Mouse (Mus musculus) limb, embryonic 13.5 days (tissue): ENCODE results near the gene Ptger1. TPM values are rescaled to one million over a fixed set of nuclear protein-coding genes. Genes with fewer than 3 reads are reported as not detected.
A peak's percentile ranks its signal among the peaks of the same experiment; 100 is the strongest.

ENCODE experiments used
- ATAC-seq: fragments of 200-750 bp; cut with Nextera tagmentation; 2 replicates; pipeline ENCODE4 v1.8.0; 2017; ENCODE audit warnings: low read depth, moderate number of reproducible peaks, moderate TSS enrichment; ENCODE audit not compliant: low FRiP score
- H3K27ac ChIP-seq: fragments of 300-500 bp; sonication (generic); 2 replicates; pipeline ENCODE4 v1.5.1; 2015; ENCODE audit warnings: inconsistent platforms, mild to moderate bottlenecking, moderate library complexity
- H3K27me3 ChIP-seq: fragments of 300-500 bp; sonication (generic); 2 replicates; pipeline ENCODE4 v1.6.1; 2015; ENCODE audit warnings: mild to moderate bottlenecking, inconsistent platforms
- H3K36me3 ChIP-seq: fragments of 300-500 bp; sonication (generic); 2 replicates; pipeline ENCODE4 v1.6.1; 2015; ENCODE audit warnings: inconsistent platforms, mild to moderate bottlenecking, moderate library complexity
- H3K4me1 ChIP-seq: fragments of 300-500 bp; sonication (generic); 2 replicates; pipeline ENCODE4 v1.6.1; 2015; ENCODE audit warnings: inconsistent platforms
- H3K4me2 ChIP-seq: fragments of 300-500 bp; sonication (generic); replicated peaks from 2 replicates; pipeline ENCODE4 v1.6.1; 2015; ENCODE audit warnings: inconsistent platforms, mild to moderate bottlenecking, moderate library complexity
- H3K4me3 ChIP-seq: fragments of 300-500 bp; sonication (generic); 2 replicates; pipeline ENCODE4 v1.5.1; 2015; ENCODE audit warnings: moderate library complexity, mild to moderate bottlenecking, inconsistent platforms
- H3K9ac ChIP-seq: fragments of 300-500 bp; sonication (generic); 2 replicates; pipeline ENCODE4 v1.6.1; 2015; ENCODE audit warnings: mild to moderate bottlenecking, inconsistent platforms
- H3K9me3 ChIP-seq: fragments of 300-500 bp; sonication (generic); 2 replicates; pipeline ENCODE4 v1.6.1; 2016; ENCODE audit warnings: inconsistent platforms
- WGBS: fragments of 180-500 bp; shearing (Covaris S2); methylation state at CpG from one replicate; pipeline ENCODE4 v1.1.7; 2015; 5-methylcytosine and 5-hydroxymethylcytosine counted together
- polyA plus RNA-seq: library from polyadenylated mRNA; unstranded; fragments of >200 nt; fragmentation: Nextera tagmentation; extraction: Ambion mirVana; gene quantifications from 2 replicates; pipeline ENCODE4 v1.2.1, GENCODE M21; 2015

Ptger1 gene
- polyA plus RNA-seq, 1 experiment from 2014 or later, result 0.89 TPM

GRCm38 (mm10) chr8:83638856-83639255 lies 27.6 kb upstream of the Ptger1 start:
- ATAC-seq, result no peak
- H3K27ac ChIP-seq, result no peak overlapping the region
- H3K9me3 ChIP-seq, result peaks cover 6% of the 10 kb centered on the region; the same call in 1 of the 2 replicates
- H3K4me3 ChIP-seq, result no peak overlapping the region
- no peaks in the 10 kb centered on the region for H3K36me3 ChIP-seq
- H3K27me3 ChIP-seq, result no peaks in the 10 kb centered on the region
- no peaks in the 10 kb centered on the region for H3K4me1 ChIP-seq
- 79% methylated on average over 4 of the region's 4 CpGs for WGBS
- H3K9ac ChIP-seq, result no peak overlapping the region
- no peak overlapping the region for H3K4me2 ChIP-seq

DNA sequence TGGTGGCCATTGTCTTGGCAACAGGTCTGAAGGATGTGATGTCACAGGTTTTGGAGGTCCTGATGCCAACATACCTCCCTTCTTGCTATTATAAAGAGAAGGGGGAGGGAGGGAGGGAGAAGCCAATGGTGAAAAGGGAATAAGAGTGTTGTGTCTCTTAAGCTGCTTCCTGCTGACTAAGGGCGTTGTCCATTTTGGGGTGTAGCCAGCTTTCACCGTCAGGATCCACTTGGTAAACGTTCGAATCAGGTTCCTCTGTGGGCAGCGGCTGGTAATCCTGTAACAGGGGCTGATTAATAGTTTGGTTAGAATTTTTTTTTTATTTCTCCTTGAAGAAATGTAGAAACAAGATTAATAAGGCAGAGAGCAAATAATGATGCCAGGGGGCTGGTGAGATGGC lies 26.8 kb upstream of the Ptger1 start:
- no peaks in the 10 kb centered on the region for H3K27me3 ChIP-seq
- H3K4me1 ChIP-seq, result no peaks in the 10 kb centered on the region
- no peak overlapping the region for H3K4me2 ChIP-seq
- no peak for ATAC-seq
- H3K36me3 ChIP-seq, result no peaks in the 10 kb centered on the region
- 73% methylated on average over 5 of the region's 5 CpGs for WGBS
- H3K9ac ChIP-seq, result no peak overlapping the region
- H3K9me3 ChIP-seq, result peaks cover 6% of the 10 kb centered on the region; the same call in 1 of the 2 replicates
- no peak overlapping the region for H3K4me3 ChIP-seq
- H3K27ac ChIP-seq, result no peak overlapping the region

- Histone ChIP-seq H3K9me3 (no peaks in the 10 kb centered on the region), H3K27me3 (no peaks in the 10 kb centered on the region), H3K9ac (no peak overlapping the region), H3K4me1 (peaks cover 7% of the 10 kb centered on the region; the same call in 1 of the 2 replicates), H3K27ac (no peak overlapping the region), H3K4me2 (no peak overlapping the region), H3K36me3 (no peaks in the 10 kb centered on the region), H3K4me3 (no peak overlapping the region)
- no peak for ATAC-seq
- WGBS, result 94% methylated on average over 11 of the region's 11 CpGs
Measured at GRCm38 (mm10) chr8:83647511-83647910, 19.0 kb upstream of the Ptger1 start.

DNA sequence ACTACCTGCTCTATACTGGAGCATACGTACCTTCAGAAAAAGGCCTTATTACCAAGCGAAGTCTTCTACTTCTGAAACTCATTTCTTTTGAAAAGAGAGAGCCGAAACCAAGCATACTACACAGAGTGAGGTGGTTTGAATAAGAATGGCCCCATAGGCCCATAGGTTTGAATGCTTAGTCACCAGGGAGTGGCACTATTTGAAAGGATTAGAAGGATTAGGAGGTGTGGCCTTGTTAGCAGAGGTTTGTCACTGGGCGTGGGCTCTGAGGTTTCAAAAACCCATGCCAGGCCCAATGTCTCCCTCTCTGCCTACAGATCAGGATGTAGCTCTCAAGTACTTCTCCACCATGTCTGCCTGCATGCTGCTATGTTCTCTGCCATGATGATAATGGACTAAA lies 18.4 kb upstream of the Ptger1 start:
- Histone ChIP-seq H3K4me2 (no peak overlapping the region), H3K27ac (no peak overlapping the region), H3K9ac (no peak overlapping the region), H3K4me3 (no peak overlapping the region), H3K9me3 (no peaks in the 10 kb centered on the region), H3K4me1 (peaks cover 8% of the 10 kb centered on the region; the same call in 1 of the 2 replicates), H3K36me3 (no peaks in the 10 kb centered on the region), H3K27me3 (no peaks in the 10 kb centered on the region)
- WGBS, result 96% methylated on average over 4 of the region's 4 CpGs
- ATAC-seq, result no peak

- H3K4me3 ChIP-seq, result no peak overlapping the region
- H3K9me3 ChIP-seq, result no peaks in the 10 kb centered on the region
- no peak overlapping the region for H3K27ac ChIP-seq
- H3K36me3 ChIP-seq, result no peaks in the 10 kb centered on the region
- H3K9ac ChIP-seq, result no peak overlapping the region
- H3K27me3 ChIP-seq, result no peaks in the 10 kb centered on the region
- WGBS, result 92% methylated on average over 6 of the region's 6 CpGs
- no peak overlapping the region for H3K4me2 ChIP-seq
- peaks cover 18% of the 10 kb centered on the region for H3K4me1 ChIP-seq
- ATAC-seq, result no peak
Measured at GRCm38 (mm10) chr8:83649699-83650098, 16.8 kb upstream of the Ptger1 start.

DNA sequence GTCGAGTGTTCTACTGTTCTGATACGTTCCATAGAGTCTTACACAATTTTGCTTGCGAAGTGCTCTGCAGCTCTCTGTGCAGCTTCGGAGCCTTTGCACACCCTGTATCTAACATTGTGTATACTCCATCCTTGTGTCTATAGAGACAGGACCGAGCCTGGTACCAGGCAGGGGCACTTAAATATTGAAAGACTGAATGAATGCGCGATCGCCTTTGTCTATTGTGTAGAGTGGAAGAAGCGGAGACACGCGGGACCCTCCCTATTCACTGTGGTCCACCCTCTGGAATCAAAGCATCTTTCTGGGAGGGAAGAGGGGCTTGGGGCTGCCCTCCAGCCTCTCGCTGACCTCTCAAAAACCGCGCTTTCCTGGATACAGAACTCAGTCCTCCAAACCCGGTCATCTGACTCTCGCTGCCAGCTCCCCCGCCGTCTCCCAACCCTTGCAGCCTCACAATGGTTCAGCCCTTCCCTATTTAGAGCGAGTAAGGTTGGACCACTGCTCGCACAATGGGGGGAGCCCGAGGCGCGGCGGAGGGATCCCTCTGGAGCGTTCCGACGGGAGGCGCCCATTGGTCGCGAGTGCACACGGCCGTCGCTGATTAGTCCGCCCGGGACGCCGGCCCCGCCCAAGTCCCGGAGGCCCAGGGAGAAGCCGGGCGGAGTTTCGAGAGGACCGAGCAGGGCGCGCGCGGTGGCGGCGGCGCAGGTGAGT lies 14.3 kb upstream of the Ptger1 start, which contains the start of gene Gipc1:
Gipc1 (plus strand) TSS at position 648 of the 714 bp plus-strand sequence.
- H3K4me3 ChIP-seq, result peak within 1 kb of the TSS; percentile 86
- peaks cover 13% of the 10 kb centered on the region for H3K4me1 ChIP-seq
- peak within 1 kb of the TSS; percentile 76 for H3K27ac ChIP-seq
- H3K9ac ChIP-seq, result peak within 1 kb of the TSS; percentile 86
- peak; percentile 98 for ATAC-seq
- peaks cover 10% of the 10 kb centered on the region for H3K36me3 ChIP-seq
- WGBS, result 7% methylated on average over 43 of the region's 50 CpGs
- no peaks in the 10 kb centered on the region for H3K27me3 ChIP-seq
- H3K4me2 ChIP-seq, result peak within 1 kb of the TSS; percentile 94
- H3K9me3 ChIP-seq, result no peaks in the 10 kb centered on the region

DNA sequence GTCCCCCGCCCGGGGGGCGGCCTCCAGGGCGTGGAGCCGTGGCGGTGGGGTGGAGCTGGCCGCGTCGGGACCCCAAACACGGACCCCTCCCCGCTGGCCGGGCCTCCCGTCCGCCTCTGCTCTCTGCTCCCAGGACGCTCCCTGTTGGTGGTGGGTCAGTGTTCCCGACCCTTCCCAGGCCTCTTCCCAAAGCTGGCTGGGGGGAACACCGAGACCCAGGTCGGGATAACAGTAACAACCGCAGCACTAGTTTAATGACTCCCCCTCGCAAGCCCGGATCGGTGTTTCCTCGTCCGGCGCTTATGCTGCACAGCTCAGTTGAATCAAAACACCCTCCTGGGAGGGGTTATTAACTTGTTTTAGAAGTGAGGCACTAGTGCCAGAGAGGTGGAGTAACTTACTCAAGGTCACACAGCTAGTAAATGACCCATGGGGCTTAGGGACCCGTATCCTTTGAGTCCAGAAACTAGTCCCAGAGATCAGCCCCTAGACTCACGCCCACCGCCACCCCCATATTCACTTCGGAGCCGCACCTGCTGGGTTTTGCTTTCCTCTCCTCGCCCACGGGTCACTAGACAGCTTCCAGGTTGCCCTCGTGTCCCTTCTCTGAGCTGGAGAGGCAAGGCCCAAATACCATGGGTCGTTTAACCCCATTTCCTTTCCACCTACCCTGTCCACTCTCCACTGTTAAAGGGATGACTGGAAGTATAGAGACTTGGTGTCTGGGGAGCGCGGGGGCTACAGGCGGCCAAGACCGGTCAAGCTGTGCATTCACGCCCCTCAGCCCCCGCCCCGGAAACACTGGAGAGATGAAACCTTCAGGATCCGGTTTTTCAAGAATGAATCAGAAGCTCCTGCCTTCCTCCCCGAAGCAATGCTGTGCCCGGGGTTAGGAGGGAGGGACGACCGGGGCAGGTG lies 13.5 kb upstream of the Ptger1 start:
- Histone ChIP-seq H3K9me3 (no peaks in the 10 kb centered on the region), H3K4me2 (peak overlapping the region; percentile 94), H3K4me3 (peak overlapping the region; percentile 86), H3K4me1 (peaks cover 13% of the 10 kb centered on the region), H3K27ac (peak overlapping the region; percentile 70), H3K9ac (peak overlapping the region; percentile 86), H3K27me3 (no peaks in the 10 kb centered on the region), H3K36me3 (peaks cover 16% of the 10 kb centered on the region)
- WGBS, result under 1% methylated on average over 40 of the region's 46 CpGs
- ATAC-seq, result peak; percentile 37; the same call in 1 of the 2 replicates

GRCm38 (mm10) chr8:83653662-83654017 lies 12.8 kb upstream of the Ptger1 start:
- ATAC-seq, result no peak
- peak overlapping the region; percentile 86 for H3K9ac ChIP-seq
- H3K27me3 ChIP-seq, result no peaks in the 10 kb centered on the region
- H3K9me3 ChIP-seq, result no peaks in the 10 kb centered on the region
- peak overlapping the region; percentile 70 for H3K27ac ChIP-seq
- WGBS, result 42% methylated on average over 10 of the region's 10 CpGs
- H3K4me3 ChIP-seq, result peak overlapping the region; percentile 86
- peaks cover 13% of the 10 kb centered on the region for H3K4me1 ChIP-seq
- peaks cover 19% of the 10 kb centered on the region for H3K36me3 ChIP-seq
- H3K4me2 ChIP-seq, result peak overlapping the region; percentile 94

- Histone ChIP-seq H3K4me2 (no peak overlapping the region), H3K36me3 (peaks cover 21% of the 10 kb centered on the region), H3K27me3 (no peaks in the 10 kb centered on the region), H3K4me3 (no peak overlapping the region), H3K4me1 (peaks cover 15% of the 10 kb centered on the region), H3K9me3 (no peaks in the 10 kb centered on the region), H3K9ac (no peak overlapping the region), H3K27ac (no peak overlapping the region)
- 93% methylated on average over 6 of the region's 6 CpGs for WGBS
- ATAC-seq, result no peak
Measured at GRCm38 (mm10) chr8:83654725-83655124, 11.8 kb upstream of the Ptger1 start.

GRCm38 (mm10) chr8:83656043-83656442 lies 10.4 kb upstream of the Ptger1 start:
- 91% methylated on average over 9 of the region's 9 CpGs for WGBS
- H3K9me3 ChIP-seq, result no peaks in the 10 kb centered on the region
- no peak for ATAC-seq
- no peaks in the 10 kb centered on the region for H3K27me3 ChIP-seq
- H3K36me3 ChIP-seq, result peaks cover 21% of the 10 kb centered on the region
- no peak overlapping the region for H3K4me3 ChIP-seq
- H3K9ac ChIP-seq, result no peak overlapping the region
- H3K4me1 ChIP-seq, result peaks cover 28% of the 10 kb centered on the region
- no peak overlapping the region for H3K4me2 ChIP-seq
- no peak overlapping the region for H3K27ac ChIP-seq

- Histone ChIP-seq H3K4me3 (no peak overlapping the region), H3K27ac (no peak overlapping the region; the same call in 1 of the 2 replicates), H3K27me3 (no peaks in the 10 kb centered on the region), H3K4me2 (no peak overlapping the region), H3K9ac (no peak overlapping the region), H3K4me1 (peaks cover 34% of the 10 kb centered on the region), H3K9me3 (no peaks in the 10 kb centered on the region), H3K36me3 (peaks cover 21% of the 10 kb centered on the region)
- ATAC-seq, result no peak
- 83% methylated on average over 13 of the region's 13 CpGs for WGBS
Measured at GRCm38 (mm10) chr8:83656484-83657246, 9.8 kb upstream of the Ptger1 start.
